Mouse (Mus musculus) intestine, postnatal 0 days (tissue): ENCODE measurements around the gene Adgrl3. TPM values are rescaled to one million over a fixed set of nuclear protein-coding genes. Genes with fewer than 3 reads are reported as not detected.

ENCODE experiments used
- ATAC-seq: fragments of 200-750 bp; cut with Nextera tagmentation; 2 replicates; pipeline ENCODE4 v1.8.0; 2017; ENCODE audit warnings: mild to moderate bottlenecking, moderate TSS enrichment, moderate library complexity
- H3K27ac ChIP-seq: fragments of 300-500 bp; sonication (generic); 2 replicates; pipeline ENCODE4 v1.5.1; 2014; ENCODE audit warnings: mild to moderate bottlenecking, low read depth, low read length, moderate library complexity
- H3K27me3 ChIP-seq: fragments of 300-500 bp; sonication (generic); replicated peaks from 2 replicates; pipeline ENCODE4 v1.6.1; 2014; ENCODE audit warnings: low read length, mixed read lengths; ENCODE audit not compliant: control insufficient read depth, insufficient read depth
- H3K36me3 ChIP-seq: fragments of 300-500 bp; sonication (generic); 2 replicates; pipeline ENCODE4 v1.6.1; 2014; ENCODE audit warnings: mild to moderate bottlenecking, moderate library complexity; ENCODE audit not compliant: control insufficient read depth, insufficient read depth
- H3K4me1 ChIP-seq: fragments of 300-500 bp; sonication (generic); replicated peaks from 2 replicates; pipeline ENCODE4 v1.6.1; 2014; ENCODE audit warnings: antibody characterized with exemption, low read length, mixed read lengths; ENCODE audit not compliant: control insufficient read depth, insufficient read depth
- H3K4me2 ChIP-seq: fragments of 300-500 bp; sonication (generic); replicated peaks from 2 replicates; pipeline ENCODE4 v1.6.1; 2014; ENCODE audit warnings: low read depth, mild to moderate bottlenecking, moderate library complexity
- H3K4me3 ChIP-seq: fragments of 300-500 bp; sonication (generic); 2 replicates; pipeline ENCODE4 v1.5.1; 2014; ENCODE audit warnings: low read depth, low read length
- H3K9ac ChIP-seq: fragments of 300-500 bp; sonication (generic); 2 replicates; pipeline ENCODE4 v1.6.1; 2014; ENCODE audit warnings: mild to moderate bottlenecking, low read depth, low read length
- H3K9me3 ChIP-seq: fragments of 300-500 bp; sonication (generic); 2 replicates; pipeline ENCODE4 v1.6.1; 2016; ENCODE audit warnings: mixed run types; ENCODE audit not compliant: control insufficient read depth
- CTCF ChIP-seq: sonication (generic); IDR thresholded peaks from 2 replicates; pipeline ENCODE4 v1.5.1; 2016; ENCODE audit warnings: low read depth, mild to moderate bottlenecking, control low read depth, antibody characterized with exemption, moderate library complexity
- WGBS: fragments of 180-500 bp; shearing (Covaris S2); extraction: QIAGEN DNeasy Blood & Tissue Kit; methylation state at CpG from one replicate; pipeline ENCODE4 v1.1.7; 2014; 5-methylcytosine and 5-hydroxymethylcytosine counted together
- polyA plus RNA-seq: library from polyadenylated mRNA; unstranded; fragments of >200 nt; fragmentation: Nextera tagmentation; extraction: Ambion mirVana; gene quantifications from 2 replicates; pipeline ENCODE4 v1.2.1, GENCODE M21; 2015

Adgrl3 gene
- polyA plus RNA-seq, 1 experiment from 2014 or later, result 4.2 TPM

GRCm38 (mm10) chr5:81124483-81124882, 104.5 kb downstream of the Adgrl3 start:
- H3K4me1 ChIP-seq, result no peaks in the 10 kb centered on the region
- no peak overlapping the region for H3K27ac ChIP-seq
- no peak overlapping the region for H3K4me2 ChIP-seq
- H3K9ac ChIP-seq, result no peak overlapping the region
- no peaks in the 10 kb centered on the region for H3K27me3 ChIP-seq
- WGBS, result 78% methylated on average over 4 of the region's 4 CpGs
- TF ChIP-seq CTCF, result no peak
- ATAC-seq, result no peak
- H3K9me3 ChIP-seq, result no peaks in the 10 kb centered on the region
- H3K4me3 ChIP-seq, result no peak overlapping the region
- H3K36me3 ChIP-seq, result no peaks in the 10 kb centered on the region

- Histone ChIP-seq H3K4me2 (no peak overlapping the region), H3K9ac (no peak overlapping the region), H3K36me3 (no peaks in the 10 kb centered on the region), H3K4me3 (no peak overlapping the region), H3K9me3 (no peaks in the 10 kb centered on the region), H3K4me1 (no peaks in the 10 kb centered on the region), H3K27me3 (no peaks in the 10 kb centered on the region), H3K27ac (no peak overlapping the region)
- WGBS, result 39% methylated on average over 3 of the region's 3 CpGs
- ATAC-seq, result no peak
- TF ChIP-seq CTCF, result no peak
Observed at GRCm38 (mm10) chr5:81127639-81128038, 107.7 kb downstream of the Adgrl3 start.

GRCm38 (mm10) chr5:81136394-81136793, 116.5 kb downstream of the Adgrl3 start:
- no peak overlapping the region for H3K9ac ChIP-seq
- H3K4me3 ChIP-seq, result no peak overlapping the region
- H3K4me2 ChIP-seq, result no peak overlapping the region
- no peak overlapping the region for H3K27ac ChIP-seq
- no peaks in the 10 kb centered on the region for H3K4me1 ChIP-seq
- WGBS, result 80% methylated on average over 1 of the region's 1 CpGs
- no peaks in the 10 kb centered on the region for H3K36me3 ChIP-seq
- H3K27me3 ChIP-seq, result no peaks in the 10 kb centered on the region
- no peak for TF ChIP-seq CTCF
- H3K9me3 ChIP-seq, result no peaks in the 10 kb centered on the region
- no peak for ATAC-seq

GRCm38 (mm10) chr5:81155791-81156190, 135.9 kb downstream of the Adgrl3 start:
- Histone ChIP-seq H3K27me3 (no peaks in the 10 kb centered on the region), H3K4me2 (no peak overlapping the region), H3K36me3 (no peaks in the 10 kb centered on the region), H3K4me3 (no peak overlapping the region), H3K9me3 (no peaks in the 10 kb centered on the region), H3K4me1 (no peaks in the 10 kb centered on the region), H3K27ac (no peak overlapping the region), H3K9ac (no peak overlapping the region)
- 79% methylated on average over 12 of the region's 12 CpGs for WGBS
- TF ChIP-seq CTCF, result no peak
- ATAC-seq, result no peak

GRCm38 (mm10) chr5:81156281-81156680, 136.3 kb downstream of the Adgrl3 start:
- H3K4me3 ChIP-seq, result no peak overlapping the region
- no peaks in the 10 kb centered on the region for H3K9me3 ChIP-seq
- H3K27ac ChIP-seq, result no peak overlapping the region
- H3K9ac ChIP-seq, result no peak overlapping the region
- H3K27me3 ChIP-seq, result no peaks in the 10 kb centered on the region
- H3K36me3 ChIP-seq, result no peaks in the 10 kb centered on the region
- H3K4me1 ChIP-seq, result no peaks in the 10 kb centered on the region
- 50% methylated on average over 2 of the region's 2 CpGs for WGBS
- no peak for ATAC-seq
- no peak overlapping the region for H3K4me2 ChIP-seq
- no peak for TF ChIP-seq CTCF

GRCm38 (mm10) chr5:81156796-81157195, 136.9 kb downstream of the Adgrl3 start:
- ATAC-seq, result no peak
- Histone ChIP-seq H3K4me3 (no peak overlapping the region), H3K9ac (no peak overlapping the region), H3K27ac (no peak overlapping the region), H3K4me1 (no peaks in the 10 kb centered on the region), H3K36me3 (no peaks in the 10 kb centered on the region), H3K4me2 (no peak overlapping the region), H3K27me3 (no peaks in the 10 kb centered on the region), H3K9me3 (no peaks in the 10 kb centered on the region)
- no peak for TF ChIP-seq CTCF
- 71% methylated on average over 5 of the region's 5 CpGs for WGBS

- no peak for TF ChIP-seq CTCF
- no peak overlapping the region for H3K4me2 ChIP-seq
- no peaks in the 10 kb centered on the region for H3K36me3 ChIP-seq
- no peaks in the 10 kb centered on the region for H3K9me3 ChIP-seq
- ATAC-seq, result no peak
- no peak overlapping the region for H3K27ac ChIP-seq
- no peak overlapping the region for H3K4me3 ChIP-seq
- H3K27me3 ChIP-seq, result no peaks in the 10 kb centered on the region
- no peaks in the 10 kb centered on the region for H3K4me1 ChIP-seq
- 94% methylated on average over 12 of the region's 12 CpGs for WGBS
- H3K9ac ChIP-seq, result no peak overlapping the region
Observed at GRCm38 (mm10) chr5:81159013-81159412, 139.1 kb downstream of the Adgrl3 start.
